Mouse (Mus musculus) stomach, embryonic 15.5 days (tissue): Measurements from ENCODE around the gene Olfr1097. TPM values are rescaled to one million over a fixed set of nuclear protein-coding genes. Genes with fewer than 3 reads are reported as not detected.

Experiments used
- ATAC-seq: fragments of 200-750 bp; cut with Nextera tagmentation; 2 replicates; pipeline ENCODE4 v1.8.0; 2017; ENCODE audit warnings: low read depth, moderate number of reproducible peaks, moderate TSS enrichment; ENCODE audit not compliant: insufficient read depth, low FRiP score
- H3K27ac ChIP-seq: fragments of 300-500 bp; sonication (generic); 2 replicates; pipeline ENCODE4 v1.5.1; 2015; ENCODE audit warnings: mild to moderate bottlenecking, inconsistent platforms
- H3K27me3 ChIP-seq: fragments of 300-500 bp; sonication (generic); replicated peaks from 2 replicates; pipeline ENCODE4 v1.6.1; 2015; ENCODE audit warnings: inconsistent platforms
- H3K36me3 ChIP-seq: fragments of 300-500 bp; sonication (generic); 2 replicates; pipeline ENCODE4 v1.6.1; 2015; ENCODE audit warnings: inconsistent platforms
- H3K4me1 ChIP-seq: fragments of 300-500 bp; sonication (generic); 2 replicates; pipeline ENCODE4 v1.6.1; 2015; ENCODE audit warnings: inconsistent platforms
- H3K4me2 ChIP-seq: fragments of 300-500 bp; sonication (generic); 2 replicates; pipeline ENCODE4 v1.6.1; 2015; ENCODE audit warnings: mild to moderate bottlenecking, inconsistent platforms
- H3K4me3 ChIP-seq: fragments of 300-500 bp; sonication (generic); replicated peaks from 2 replicates; pipeline ENCODE4 v1.5.1; 2015; ENCODE audit warnings: inconsistent platforms
- H3K9ac ChIP-seq: fragments of 300-500 bp; sonication (generic); 2 replicates; pipeline ENCODE4 v1.6.1; 2015; ENCODE audit warnings: inconsistent platforms
- H3K9me3 ChIP-seq: fragments of 300-500 bp; sonication (generic); 2 replicates; pipeline ENCODE4 v1.6.1; 2016; ENCODE audit warnings: inconsistent platforms
- WGBS: fragments of 180-500 bp; shearing (Covaris S2); methylation state at CpG from one replicate; pipeline ENCODE4 v1.1.7; 2015; 5-methylcytosine and 5-hydroxymethylcytosine counted together
- polyA plus RNA-seq: library from polyadenylated mRNA; unstranded; fragments of >200 nt; fragmentation: Nextera tagmentation; extraction: Ambion mirVana; gene quantifications from 2 replicates; pipeline ENCODE4 v1.2.1, GENCODE M21; 2015

The Olfr1097 gene
- polyA plus RNA-seq: not detected in 2 replicates

- no peak within 1 kb of the TSS for H3K9ac ChIP-seq
- H3K4me2 ChIP-seq: no peak within 1 kb of the TSS
- 89% methylated on average over 1 of the region's 1 CpGs for WGBS
- H3K9me3 ChIP-seq: no peaks in the 10 kb centered on the region
- H3K4me3 ChIP-seq: no peak within 1 kb of the TSS
- no peak within 1 kb of the TSS for H3K27ac ChIP-seq
- no peak for ATAC-seq
- no peaks in the 10 kb centered on the region for H3K4me1 ChIP-seq
- H3K27me3 ChIP-seq: no peaks in the 10 kb centered on the region
- no peaks in the 10 kb centered on the region for H3K36me3 ChIP-seq
Observed at GRCm38 (mm10) chr2:86892116-86892515, at the start of gene Olfr1097. Gene Olfr1097 (minus strand): TSS chr2:86892216.

DNA sequence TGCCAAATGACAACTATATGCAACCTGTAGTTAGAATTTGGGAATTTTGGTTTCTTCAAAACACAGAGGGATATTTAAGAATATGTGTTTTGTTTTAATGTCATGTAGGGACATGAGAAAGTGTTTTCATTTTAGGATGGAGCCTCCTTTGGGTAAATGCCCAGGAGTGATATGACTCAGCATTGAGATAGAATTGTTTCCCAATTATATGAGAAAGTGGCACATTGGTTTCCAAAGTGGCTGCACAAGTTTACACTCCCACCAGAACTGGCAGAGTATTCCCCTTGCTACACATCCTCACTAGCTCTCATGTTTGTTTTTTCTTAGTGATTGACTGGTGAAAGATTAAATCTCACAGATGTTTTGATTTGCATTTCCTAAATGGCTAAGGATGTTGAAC is 34.5 kb upstream of the Olfr1097 start:
- Histone ChIP-seq H3K4me3 (no peak overlapping the region), H3K9me3 (no peaks in the 10 kb centered on the region), H3K27ac (no peak overlapping the region), H3K27me3 (no peaks in the 10 kb centered on the region), H3K36me3 (no peaks in the 10 kb centered on the region), H3K4me1 (no peaks in the 10 kb centered on the region), H3K9ac (no peak overlapping the region), H3K4me2 (no peak overlapping the region)
- ATAC-seq: no peak

GRCm38 (mm10) chr2:86924445-86924844 is 32.4 kb upstream of the Olfr1097 start, which contains the start of gene Olfr1098:
Gene Olfr1098 (minus strand): TSS chr2:86924545.
- Histone ChIP-seq H3K4me3 (no peak within 1 kb of the TSS), H3K27me3 (no peaks in the 10 kb centered on the region), H3K36me3 (no peaks in the 10 kb centered on the region), H3K9ac (no peak within 1 kb of the TSS), H3K27ac (no peak within 1 kb of the TSS), H3K4me1 (no peaks in the 10 kb centered on the region), H3K4me2 (no peak within 1 kb of the TSS), H3K9me3 (no peaks in the 10 kb centered on the region)
- WGBS: 86% methylated on average over 1 of the region's 1 CpGs
- no peak for ATAC-seq

DNA sequence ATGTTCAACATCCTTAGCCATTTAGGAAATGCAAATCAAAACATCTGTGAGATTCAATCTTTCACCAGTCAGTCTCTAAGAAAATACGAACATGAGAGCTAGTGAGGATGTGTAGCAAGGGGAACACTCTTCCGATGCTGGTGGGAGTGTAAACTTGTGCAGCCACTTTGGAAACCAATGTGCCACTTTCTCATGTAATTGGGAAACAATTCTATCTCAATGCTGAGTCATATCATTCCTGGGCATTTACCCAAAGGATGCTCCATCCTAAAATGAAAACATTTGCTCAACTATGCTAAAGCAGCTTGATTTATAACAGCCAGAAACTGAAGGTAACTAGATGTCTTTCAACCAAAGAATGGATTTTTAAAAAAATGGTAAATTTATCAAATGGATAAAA is 13.6 kb upstream of the Olfr1097 start:
- H3K9me3 ChIP-seq: no peaks in the 10 kb centered on the region
- H3K27ac ChIP-seq: no peak overlapping the region
- no peaks in the 10 kb centered on the region for H3K27me3 ChIP-seq
- H3K4me1 ChIP-seq: no peaks in the 10 kb centered on the region
- H3K4me2 ChIP-seq: no peak overlapping the region
- H3K4me3 ChIP-seq: no peak overlapping the region
- H3K9ac ChIP-seq: no peak overlapping the region
- no peak for ATAC-seq
- WGBS: 81% methylated on average over 2 of the region's 2 CpGs
- H3K36me3 ChIP-seq: no peaks in the 10 kb centered on the region

- Histone ChIP-seq H3K36me3 (no peaks in the 10 kb centered on the region), H3K9me3 (no peaks in the 10 kb centered on the region), H3K27ac (no peak within 1 kb of the TSS), H3K4me1 (no peaks in the 10 kb centered on the region), H3K4me2 (no peak within 1 kb of the TSS), H3K27me3 (no peaks in the 10 kb centered on the region), H3K9ac (no peak within 1 kb of the TSS), H3K4me3 (no peak within 1 kb of the TSS)
- ATAC-seq: no peak
- WGBS: 23% methylated on average over 1 of the region's 1 CpGs
Observed at GRCm38 (mm10) chr2:86874702-86875101, 17.3 kb downstream of the Olfr1097 start, which contains the start of gene Gm13723. Gene Gm13723 (minus strand): TSS chr2:86874802.

DNA sequence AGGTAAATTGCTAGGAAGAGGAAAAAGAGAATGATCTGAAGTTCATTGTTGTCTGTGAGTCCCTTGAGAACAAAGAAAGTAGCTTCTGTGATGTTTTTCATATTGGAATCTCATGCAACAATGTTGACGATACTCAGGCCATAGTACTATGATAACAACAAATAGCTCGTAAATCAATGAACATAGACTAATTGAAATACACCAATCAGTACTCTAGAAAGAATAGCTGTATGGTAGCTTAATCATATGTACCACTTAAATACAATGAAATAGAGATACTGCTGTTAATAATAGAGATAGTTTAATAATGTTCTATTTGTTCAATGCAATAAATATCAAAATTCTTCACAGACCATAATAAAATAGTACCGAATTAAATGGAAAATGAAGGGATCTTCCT is 40.4 kb downstream of the Olfr1097 start, which contains the start of gene Olfr1095:
Gene Olfr1095, minus strand, starts transcription at position 101 of the 400 bp plus-strand sequence.
- no peaks in the 10 kb centered on the region for H3K4me1 ChIP-seq
- WGBS: 87% methylated on average over 3 of the region's 3 CpGs
- H3K27me3 ChIP-seq: no peaks in the 10 kb centered on the region
- no peak for ATAC-seq
- no peak within 1 kb of the TSS for H3K9ac ChIP-seq
- no peak within 1 kb of the TSS for H3K4me2 ChIP-seq
- no peaks in the 10 kb centered on the region for H3K36me3 ChIP-seq
- no peak within 1 kb of the TSS for H3K4me3 ChIP-seq
- H3K9me3 ChIP-seq: no peaks in the 10 kb centered on the region
- no peak within 1 kb of the TSS for H3K27ac ChIP-seq

Other genes starting within 250 kb of the Olfr1097 start
- not detected in 2 replicates for gene Olfr1085, start 230.2 kb downstream of the Olfr1097 start, polyA plus RNA-seq
- not detected in 2 replicates for gene Olfr1086, start 212.1 kb downstream of the Olfr1097 start, polyA plus RNA-seq
- gene Olfr1087, start 193.8 kb downstream of the Olfr1097 start, polyA plus RNA-seq: not detected in 2 replicates
- not detected in 2 replicates for gene Olfr1089, start 158.5 kb downstream of the Olfr1097 start, polyA plus RNA-seq
- gene Olfr1090, start 133.2 kb downstream of the Olfr1097 start, polyA plus RNA-seq: not detected in 2 replicates
- not detected in 2 replicates for gene Olfr1093, start 109.7 kb downstream of the Olfr1097 start, polyA plus RNA-seq
- gene Olfr141, start 82.2 kb downstream of the Olfr1097 start, polyA plus RNA-seq: not detected in 2 replicates
- not detected in 2 replicates for gene Olfr1094, start 67.6 kb downstream of the Olfr1097 start, polyA plus RNA-seq
- not detected in 2 replicates for gene Olfr1095, start 40.5 kb downstream of the Olfr1097 start, polyA plus RNA-seq
- not detected in 2 replicates for gene Gm13723, start 17.4 kb downstream of the Olfr1097 start, polyA plus RNA-seq
- not detected in 2 replicates for gene Olfr1098, start 32.3 kb upstream of the Olfr1097 start, polyA plus RNA-seq
- not detected in 2 replicates for gene Olfr1099, start 68.5 kb upstream of the Olfr1097 start, polyA plus RNA-seq
- gene Olfr1100, start 87.7 kb upstream of the Olfr1097 start, polyA plus RNA-seq: not detected in 2 replicates
- not detected in 2 replicates for gene Olfr1101, start 99.0 kb upstream of the Olfr1097 start, polyA plus RNA-seq
- gene Olfr1102, start 106.2 kb upstream of the Olfr1097 start, polyA plus RNA-seq: not detected in 2 replicates
- gene Olfr1104, start 134.9 kb upstream of the Olfr1097 start, polyA plus RNA-seq: not detected in 2 replicates
- not detected in 2 replicates for gene Olfr1105, start 144.3 kb upstream of the Olfr1097 start, polyA plus RNA-seq
- not detected in 2 replicates for gene Olfr1106, start 160.1 kb upstream of the Olfr1097 start, polyA plus RNA-seq
- not detected in 2 replicates for gene Olfr1107, start 183.6 kb upstream of the Olfr1097 start, polyA plus RNA-seq
- not detected in 2 replicates for gene Olfr1109, start 203.8 kb upstream of the Olfr1097 start, polyA plus RNA-seq
- gene Olfr259, start 222.4 kb upstream of the Olfr1097 start, polyA plus RNA-seq: not detected in 2 replicates
- not detected in 2 replicates for gene Olfr1110, start 248.1 kb upstream of the Olfr1097 start, polyA plus RNA-seq